Mouse (Mus musculus) adrenal gland, postnatal 25 days (tissue): Measurements from ENCODE around the gene Serpina11. TPM values are rescaled to one million over a fixed set of nuclear protein-coding genes. Genes with fewer than 3 reads are reported as not detected.

ENCODE experiments used
- DNase-seq: peaks from one replicate; pipeline ENCODE4 v3.0.0; 2021; ENCODE audit warnings: mixed read lengths
- long read RNA-seq: library from polyadenylated mRNA; stranded (forward); transcript quantifications from one replicate; pipeline ENCODE4 v2.0.0, GENCODE M21; 2021
- total RNA-seq: library from RNA; stranded (reverse); gene quantifications from 2 replicates; pipeline ENCODE4 v1.2.3, GENCODE M21; 2021

Serpina11 gene
- not detected in 2 replicates for total RNA-seq
- long read RNA-seq, transcript Serpina11-201 (5 exons, 1,447 nt): minor isoform, 7 of 65 reads
- long read RNA-seq, transcript Serpina11-202 (5 exons, 1,461 nt): major isoform, 35 of 65 reads
- long read RNA-seq, partial matches to known transcripts: 16 of 65 reads
- long read RNA-seq, other reads (novel, unspliced or antisense): 7 of 65 reads

- DNase-seq: no peak
Observed at GRCm38 (mm10) chr12:103989857-103990256, at the start of gene Serpina11. TSS of gene Serpina11 (minus strand) at chr12:103989957.

GRCm38 (mm10) chr12:104038181-104038580, 48.4 kb upstream of the Serpina11 start:
- no peak for DNase-seq

GRCm38 (mm10) chr12:104033752-104034151, 44.0 kb upstream of the Serpina11 start:
- no peak for DNase-seq

GRCm38 (mm10) chr12:104029986-104030385, 40.2 kb upstream of the Serpina11 start:
- peak; percentile 33 for DNase-seq

GRCm38 (mm10) chr12:104015280-104015679, 25.5 kb upstream of the Serpina11 start:
- DNase-seq: no peak

- DNase-seq: no peak
Observed at GRCm38 (mm10) chr12:104013620-104014019, 23.9 kb upstream of the Serpina11 start, which contains the start of gene Serpina9. TSS of gene Serpina9 (minus strand) at chr12:104013755.

- no peak for DNase-seq
Observed at GRCm38 (mm10) chr12:104004689-104005088, 14.9 kb upstream of the Serpina11 start.

GRCm38 (mm10) chr12:104003238-104003612, 13.5 kb upstream of the Serpina11 start:
- DNase-seq: no peak

- DNase-seq: no peak
Observed at GRCm38 (mm10) chr12:104002569-104003237, 12.9 kb upstream of the Serpina11 start.

- DNase-seq: no peak
Observed at GRCm38 (mm10) chr12:104000594-104000993, 10.8 kb upstream of the Serpina11 start.

GRCm38 (mm10) chr12:103999611-104000010, 9.9 kb upstream of the Serpina11 start:
- DNase-seq: no peak

GRCm38 (mm10) chr12:103996513-103996912, 6.8 kb upstream of the Serpina11 start:
- no peak for DNase-seq

GRCm38 (mm10) chr12:103995292-103996072, 5.7 kb upstream of the Serpina11 start:
- DNase-seq: peak; percentile 62

- DNase-seq: no peak
Observed at GRCm38 (mm10) chr12:103992945-103993344, 3.2 kb upstream of the Serpina11 start.

GRCm38 (mm10) chr12:103989514-103989767, 316 bp downstream of the Serpina11 start:
- no peak for DNase-seq

GRCm38 (mm10) chr12:103988754-103989513, 823 bp downstream of the Serpina11 start:
- DNase-seq: no peak

GRCm38 (mm10) chr12:103985868-103986267, 3.9 kb downstream of the Serpina11 start:
- DNase-seq: no peak

GRCm38 (mm10) chr12:103984935-103985334, 4.8 kb downstream of the Serpina11 start:
- peak; percentile 42 for DNase-seq

GRCm38 (mm10) chr12:103981646-103982360, 8.0 kb downstream of the Serpina11 start:
- DNase-seq: no peak

GRCm38 (mm10) chr12:103978294-103978693, 11.5 kb downstream of the Serpina11 start:
- DNase-seq: no peak

GRCm38 (mm10) chr12:103977846-103978245, 11.9 kb downstream of the Serpina11 start:
- DNase-seq: peak; percentile 25

- DNase-seq: no peak
Observed at GRCm38 (mm10) chr12:103977060-103977459, 12.7 kb downstream of the Serpina11 start.
